Mouse (Mus musculus) fibroblast of lung, adult 2 months (primary cell): ENCODE measurements around the gene Foxn1.

Experiments used
- DNase-seq: peaks from one replicate; pipeline ENCODE4 v3.0.0-alpha.2; 2011; ENCODE audit warnings: low read depth

The Foxn1 gene

GRCm38 (mm10) chr11:78358330-78359007, 27.9 kb downstream of the Foxn1 start:
- no peak for DNase-seq

GRCm38 (mm10) chr11:78355471-78356238, 30.7 kb downstream of the Foxn1 start:
- no peak for DNase-seq

DNA sequence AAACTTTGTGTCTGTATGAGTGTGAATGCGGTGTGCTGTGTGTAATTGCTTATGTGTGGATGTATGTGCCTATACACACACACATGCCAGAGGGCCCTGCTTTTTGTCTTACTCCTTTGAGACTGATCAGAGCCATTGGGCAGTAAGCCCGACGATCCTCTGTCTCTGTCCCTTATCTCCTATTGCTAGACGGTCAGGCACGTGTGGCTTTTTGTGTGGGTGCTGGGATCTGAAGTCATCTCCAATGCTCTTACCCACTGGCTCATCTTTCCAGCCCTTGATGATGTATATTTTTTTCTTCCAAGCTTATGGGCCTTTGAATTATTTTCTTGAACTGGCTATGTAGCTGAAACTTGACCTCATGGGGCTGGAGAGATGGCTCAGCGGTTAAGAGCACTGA, 31.5 kb downstream of the Foxn1 start:
- DNase-seq: no peak

- no peak for DNase-seq
Observed at GRCm38 (mm10) chr11:78353081-78353480, 33.3 kb downstream of the Foxn1 start.

- DNase-seq: no peak
Observed at GRCm38 (mm10) chr11:78349441-78350358, 36.7 kb downstream of the Foxn1 start.

GRCm38 (mm10) chr11:78348474-78348873, 37.9 kb downstream of the Foxn1 start:
- DNase-seq: no peak

DNA sequence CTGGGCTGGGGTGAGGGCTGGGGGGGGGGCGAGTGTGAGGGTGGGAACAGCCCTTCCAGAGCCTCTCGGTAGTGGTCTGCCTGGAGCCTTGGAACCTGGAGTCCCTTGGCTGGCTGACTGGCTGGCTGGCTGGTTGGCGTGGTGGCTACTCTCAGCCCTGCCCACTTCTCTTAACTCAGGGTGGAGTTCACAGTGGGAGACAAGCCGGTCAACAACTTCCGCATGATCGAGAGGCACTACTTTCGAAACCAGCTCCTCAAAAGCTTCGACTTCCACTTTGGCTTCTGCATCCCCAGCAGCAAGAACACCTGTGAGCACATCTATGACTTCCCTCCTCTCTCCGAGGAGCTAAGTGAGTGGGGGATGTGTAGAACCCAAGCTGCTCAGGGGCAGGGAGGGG, 38.5 kb downstream of the Foxn1 start:
- no peak for DNase-seq

GRCm38 (mm10) chr11:78347070-78347754, 39.1 kb downstream of the Foxn1 start:
- DNase-seq: no peak

DNA sequence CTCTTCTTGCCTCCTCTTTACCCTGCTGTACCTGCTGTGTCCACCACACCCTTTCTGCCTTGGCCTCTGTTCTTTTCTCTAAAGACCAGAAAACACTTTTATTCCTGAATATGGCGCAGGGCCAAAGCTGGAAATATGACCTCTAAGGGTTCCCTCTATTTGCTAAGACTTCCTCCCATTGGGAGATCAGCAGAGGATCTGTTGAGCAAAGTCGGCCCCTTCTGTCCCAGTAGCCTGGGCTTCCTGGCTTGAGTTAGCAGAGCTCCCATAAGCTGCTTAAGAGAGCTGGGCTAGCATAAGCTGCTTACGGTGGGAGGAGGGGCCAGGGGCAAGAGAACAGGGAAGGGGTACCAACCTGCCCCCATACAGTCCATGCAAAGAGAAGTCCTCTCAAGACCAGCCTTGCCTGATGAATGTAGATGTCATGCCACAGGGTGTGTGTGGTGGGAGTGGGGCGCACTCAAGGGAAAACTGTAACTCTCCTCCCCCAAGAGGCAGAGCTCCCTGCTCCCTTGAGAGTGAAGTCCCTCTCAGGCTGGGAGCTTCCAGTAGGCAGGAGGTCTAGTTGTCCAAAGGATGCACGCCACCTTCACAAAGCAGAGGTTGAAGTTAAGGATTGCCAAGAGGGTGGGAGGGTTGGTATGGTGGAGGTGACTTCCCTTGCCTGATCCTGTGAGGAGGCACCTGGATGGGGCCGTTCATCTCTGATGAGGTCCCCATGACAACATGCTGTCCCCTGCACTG, 39.9 kb downstream of the Foxn1 start:
- no peak for DNase-seq

DNA sequence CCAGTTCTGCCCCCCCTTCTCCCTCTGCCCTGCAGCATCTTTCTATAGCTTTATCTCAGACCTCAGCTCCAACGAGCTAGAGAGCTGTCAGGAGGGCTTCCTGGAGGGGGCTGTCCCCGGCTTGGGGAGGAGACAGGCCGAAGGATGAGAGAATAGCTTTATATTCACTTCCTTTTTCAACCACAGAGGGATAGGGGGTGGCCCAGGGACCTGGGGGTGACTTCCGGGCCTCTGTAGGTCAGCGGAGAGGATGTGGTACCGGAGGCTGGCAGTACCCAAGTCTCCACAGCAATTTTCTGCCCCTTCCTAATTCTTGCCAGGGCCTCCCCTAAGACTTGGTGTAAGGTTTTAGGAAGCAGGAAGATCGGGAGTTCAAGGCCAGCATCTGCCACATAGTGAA, 40.6 kb downstream of the Foxn1 start:
- DNase-seq: no peak

- no peak for DNase-seq
Observed at GRCm38 (mm10) chr11:78344890-78345715, 41.3 kb downstream of the Foxn1 start.

DNA sequence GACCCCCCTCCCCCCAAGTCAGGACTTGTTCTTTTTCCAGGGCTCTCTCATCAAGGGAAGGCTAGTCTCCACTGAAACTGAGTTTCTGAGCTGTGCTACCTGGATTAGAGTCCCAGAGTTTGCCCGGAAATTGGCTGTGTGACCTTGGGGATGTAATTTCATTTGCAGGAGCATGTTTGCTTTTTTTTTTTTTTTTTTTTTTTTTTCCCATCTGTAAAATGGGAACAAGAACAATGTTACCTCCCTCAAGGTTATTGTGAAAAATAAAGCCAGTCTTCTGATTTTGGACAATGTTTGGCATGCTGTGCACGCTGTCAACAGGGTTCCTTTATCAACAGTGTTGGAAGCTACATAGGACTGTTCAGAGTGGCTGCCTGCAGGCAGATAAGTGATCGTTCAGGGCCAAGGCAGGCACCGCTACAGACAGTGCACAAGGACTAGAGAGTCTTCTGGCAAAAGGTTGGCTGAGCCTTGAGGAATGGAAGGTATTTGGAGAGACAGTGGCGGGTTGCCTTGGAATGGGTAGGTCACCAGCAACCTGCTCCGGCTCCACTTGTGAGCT, 41.9 kb downstream of the Foxn1 start:
- no peak for DNase-seq

DNA sequence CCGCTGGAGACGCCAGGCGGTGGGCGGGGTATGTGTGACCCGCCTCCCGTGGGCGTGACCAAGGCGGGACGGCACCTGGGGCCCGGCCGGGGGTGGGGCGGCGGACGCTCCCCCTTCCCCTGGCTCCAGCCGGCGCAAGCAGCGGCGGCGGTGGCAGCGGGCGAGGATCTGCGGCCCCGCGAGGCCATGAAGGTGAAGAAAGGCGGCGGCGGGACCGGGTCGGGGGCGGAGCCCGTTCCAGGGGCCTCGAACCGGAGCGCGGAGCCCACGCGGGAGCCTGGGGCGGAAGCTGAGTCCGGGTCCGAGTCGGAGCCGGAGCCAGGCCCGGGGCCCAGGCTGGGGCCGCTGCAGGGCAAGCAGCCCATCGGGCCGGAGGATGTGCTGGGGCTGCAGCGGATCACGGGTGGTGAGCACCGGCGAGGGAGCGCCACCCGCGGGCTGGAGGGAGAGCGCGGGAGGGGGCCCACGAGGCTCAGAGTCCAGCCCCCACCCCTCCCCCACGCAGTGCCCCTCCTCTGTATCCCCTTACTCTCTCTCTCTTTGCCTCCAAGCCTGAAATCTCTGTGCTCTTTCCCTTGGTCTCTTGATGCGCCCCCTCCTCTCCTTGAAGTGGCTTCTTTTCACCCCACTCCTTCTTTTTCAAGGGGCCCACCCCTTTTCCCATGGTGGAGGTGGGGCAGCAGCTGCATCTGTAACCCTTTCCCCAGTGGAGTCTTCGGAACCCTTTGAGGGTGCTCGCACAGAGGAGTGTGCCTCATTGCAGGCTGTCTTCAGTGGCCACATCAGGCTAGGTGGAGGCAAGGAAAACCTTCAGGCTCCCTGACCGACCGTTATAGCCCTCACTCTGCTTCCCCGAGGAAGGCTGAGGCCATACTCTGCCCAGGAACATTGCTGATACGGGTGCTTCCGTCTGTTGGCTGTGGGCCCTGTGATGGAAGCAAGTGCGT, 42.7 kb downstream of the Foxn1 start, which contains the start of gene Unc119:
TSS of gene Unc119 (plus strand) at position 102 of the 947 bp plus-strand sequence.
- DNase-seq: no peak

DNA sequence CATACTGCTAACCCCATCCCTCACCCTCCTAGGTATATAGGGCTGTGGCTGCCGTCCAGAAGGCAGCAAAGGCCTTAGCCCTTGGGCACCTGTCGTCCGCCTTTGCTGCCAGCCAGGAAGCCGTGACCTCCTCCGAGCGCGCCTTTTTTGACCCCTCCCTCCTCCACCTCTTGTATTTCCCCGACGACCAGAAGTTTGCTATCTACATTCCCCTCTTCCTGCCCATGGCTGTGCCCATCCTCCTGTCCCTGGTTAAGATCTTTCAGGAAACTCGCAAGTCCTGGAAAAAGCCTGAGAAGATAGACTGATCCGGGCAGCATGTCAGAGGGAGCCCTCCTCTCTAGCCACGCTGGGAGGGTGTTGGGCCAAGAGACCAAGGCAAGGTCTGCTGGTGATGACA, 44.7 kb downstream of the Foxn1 start:
- no peak for DNase-seq

DNA sequence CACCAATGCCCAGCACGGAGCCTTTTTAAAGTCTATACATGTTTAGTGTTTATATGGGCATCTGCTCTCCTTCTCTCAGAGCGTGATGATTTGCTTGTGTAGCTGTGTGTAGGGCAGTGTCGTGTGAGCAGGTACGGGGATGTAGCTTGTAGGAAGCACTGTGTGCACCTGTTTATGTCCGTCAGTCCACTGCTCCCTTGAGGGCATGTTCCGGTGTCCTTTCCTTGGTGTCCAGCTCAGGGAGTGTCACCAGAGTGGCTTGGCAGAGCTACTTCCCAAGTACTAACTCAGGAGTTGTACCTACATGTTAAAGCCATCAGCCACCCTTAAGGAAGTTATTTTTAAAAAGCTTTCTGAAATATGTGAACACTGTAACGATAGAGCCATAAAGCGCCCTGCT, 49.3 kb downstream of the Foxn1 start:
- DNase-seq: no peak

GRCm38 (mm10) chr11:78333992-78334391, 52.4 kb downstream of the Foxn1 start:
- DNase-seq: no peak

DNA sequence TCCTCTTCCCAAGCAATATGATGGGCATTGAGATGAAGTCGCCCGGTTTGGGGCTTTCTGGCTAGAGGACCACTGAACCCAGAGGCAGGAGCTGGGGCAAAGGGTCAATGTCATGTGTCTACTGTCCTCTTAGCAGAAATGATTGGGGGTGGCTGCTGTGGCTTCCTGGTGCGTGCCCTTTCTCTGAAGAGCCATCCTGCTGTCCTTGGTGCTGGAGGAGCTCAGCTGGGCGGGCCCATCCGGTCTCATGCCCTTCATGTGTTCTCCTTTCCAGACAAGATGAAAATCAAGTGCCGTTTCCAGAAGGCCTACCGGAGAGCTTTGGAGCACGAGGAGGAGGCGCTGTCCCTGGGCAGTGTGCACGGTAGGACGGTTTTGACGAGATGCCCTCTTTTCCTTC, 53.7 kb downstream of the Foxn1 start:
- DNase-seq: no peak

- DNase-seq: no peak
Observed at GRCm38 (mm10) chr11:78328512-78329056, 57.8 kb downstream of the Foxn1 start.
